Mouse (Mus musculus) liver, postnatal 0 days (tissue): ENCODE measurements at regions not wholly inside any gene's neighbourhood (a gene's known extent, or its start where the extent isn't known, plus 50 kb on each side); places are given as distances from the start of the nearest gene placed in this dataset.

ENCODE experiments used
- CTCF ChIP-seq: sonication (generic); IDR thresholded peaks from 2 replicates; pipeline ENCODE4 v1.5.1; 2016; ENCODE audit warnings: antibody characterized with exemption, low read depth
- EP300 ChIP-seq: IDR thresholded peaks from 2 replicates; pipeline ENCODE4 v1.6.1; 2016; ENCODE audit warnings: antibody characterized with exemption, low read depth, mild to moderate bottlenecking

DNA sequence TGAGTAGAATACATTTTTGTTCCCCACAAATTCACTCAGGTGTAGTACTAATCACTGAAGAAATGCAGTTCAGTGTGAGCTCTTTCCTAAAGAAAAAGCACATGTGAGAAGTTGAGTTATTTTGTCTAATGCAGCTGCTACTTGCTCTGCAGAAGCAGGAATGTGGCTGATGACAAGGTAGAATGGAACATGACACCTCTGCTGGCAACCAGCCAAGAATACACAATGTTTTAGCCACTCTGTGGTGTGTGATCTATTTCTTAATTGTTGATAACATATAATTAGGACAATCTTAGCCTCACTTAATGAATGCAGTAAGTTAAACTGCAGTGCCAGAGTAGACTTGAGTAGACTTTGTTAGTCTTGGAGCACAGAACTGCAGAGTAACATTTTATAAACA lies 53.0 kb upstream of the Mef2c start:
- TF ChIP-seq EP300 (no peak), CTCF (no peak)
